Mouse (Mus musculus) inflammation-experienced regulatory T-cells, adult 16 weeks (primary cell): ENCODE results near the gene Traf3ip3. TPM values are rescaled to one million over a fixed set of nuclear protein-coding genes. Genes with fewer than 3 reads are reported as not detected.

Experiments
- polyA plus RNA-seq: library from polyadenylated mRNA; unstranded; fragments of 100-300 nt; shearing (Covaris generic); gene quantifications from one replicate; pipeline ENCODE4 v1.2.1, GENCODE M21; 2017

Gene Traf3ip3
- 639 TPM for polyA plus RNA-seq

DNA sequence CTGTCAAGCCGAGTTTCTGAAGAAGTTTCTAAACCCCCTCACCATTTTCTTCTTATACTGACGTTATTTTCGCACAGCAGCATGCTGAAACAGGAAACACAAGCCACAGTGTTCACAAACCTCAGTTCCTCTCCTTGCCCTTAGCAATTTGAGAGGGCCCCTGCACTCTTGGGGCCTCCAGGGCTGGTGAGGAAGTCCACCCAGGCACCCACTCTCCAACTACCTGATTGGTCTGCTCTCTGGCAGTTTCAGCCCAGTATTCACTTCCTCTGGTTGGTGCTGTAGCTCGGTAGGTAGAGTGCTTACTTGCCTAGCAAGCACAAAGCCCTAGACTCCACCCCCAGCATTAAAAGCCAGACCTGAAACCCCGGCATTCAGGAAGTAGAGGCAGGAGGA is at the start of gene Traf3ip3:
Gene Traf3ip3 (minus strand): TSS at position 321 of the 396 bp plus-strand sequence.

DNA sequence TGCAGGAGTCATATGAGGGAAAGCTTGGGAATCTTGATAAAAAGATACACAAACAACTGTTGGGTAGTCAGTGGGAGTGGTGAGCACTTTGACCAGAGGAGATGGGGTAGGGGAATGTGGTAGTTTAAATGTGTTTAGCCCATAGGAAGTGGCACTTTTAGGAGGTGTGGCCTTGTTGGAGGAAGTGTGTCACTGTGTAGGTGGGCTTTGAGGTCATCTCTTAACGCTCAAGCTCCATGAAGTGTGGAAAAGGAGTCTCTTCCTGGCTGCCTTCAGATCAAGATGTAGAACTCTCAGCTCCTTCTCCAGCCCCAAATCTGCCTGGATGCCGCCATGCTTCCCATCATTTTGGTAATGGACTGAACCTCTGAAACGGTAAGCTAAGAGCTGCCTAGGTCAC is 6.0 kb upstream of the Traf3ip3 start, which contains the start of gene Lamb3:
Gene Lamb3 (plus strand): TSS at position 197 of the 400 bp plus-strand sequence.

DNA sequence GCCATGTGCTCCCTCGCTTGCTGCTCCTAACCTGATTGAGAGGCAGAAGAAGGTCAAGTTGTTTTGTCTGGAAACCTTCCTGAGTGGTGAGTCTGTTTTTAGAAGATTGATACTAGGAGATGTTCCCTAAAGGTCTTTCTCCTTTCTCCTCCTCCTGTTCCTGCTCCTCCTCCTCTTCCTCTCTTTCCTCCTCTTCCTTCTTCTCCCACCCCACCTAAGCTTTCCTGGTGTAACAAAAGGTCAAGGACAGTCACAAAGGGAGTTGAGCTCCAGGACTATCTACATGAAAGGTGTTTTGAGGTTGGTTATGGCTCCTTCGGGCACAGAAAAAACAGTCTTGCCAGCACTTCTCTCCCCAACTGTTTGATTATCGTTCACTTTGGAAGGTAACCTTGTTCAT is 33.8 kb downstream of the Traf3ip3 start, which contains the start of gene A130010J15Rik:
Gene A130010J15Rik (plus strand): TSS at position 301 of the 400 bp plus-strand sequence.

DNA sequence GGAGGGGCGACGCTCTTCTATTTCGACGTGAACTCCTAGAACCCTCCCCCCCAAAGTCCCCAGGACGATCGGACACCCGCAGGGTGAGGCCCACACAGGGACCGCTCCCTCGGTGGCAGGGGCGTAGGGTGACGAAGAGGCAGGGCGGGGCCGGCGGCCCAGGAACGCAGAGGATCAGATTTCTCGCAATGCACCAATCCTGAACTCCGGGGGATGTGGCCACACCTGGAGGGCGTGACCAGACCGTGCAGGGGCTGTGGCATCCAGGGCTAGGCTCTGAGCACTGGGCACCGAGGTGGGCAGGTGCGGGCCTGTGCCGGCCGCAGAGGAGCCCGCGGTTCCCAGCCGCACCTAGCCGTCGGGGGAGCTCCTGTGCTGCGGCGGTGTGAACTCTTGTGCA is 48.6 kb downstream of the Traf3ip3 start, which contains the start of gene Irf6:
Gene Irf6 (plus strand): TSS at position 240 of the 400 bp plus-strand sequence.

DNA sequence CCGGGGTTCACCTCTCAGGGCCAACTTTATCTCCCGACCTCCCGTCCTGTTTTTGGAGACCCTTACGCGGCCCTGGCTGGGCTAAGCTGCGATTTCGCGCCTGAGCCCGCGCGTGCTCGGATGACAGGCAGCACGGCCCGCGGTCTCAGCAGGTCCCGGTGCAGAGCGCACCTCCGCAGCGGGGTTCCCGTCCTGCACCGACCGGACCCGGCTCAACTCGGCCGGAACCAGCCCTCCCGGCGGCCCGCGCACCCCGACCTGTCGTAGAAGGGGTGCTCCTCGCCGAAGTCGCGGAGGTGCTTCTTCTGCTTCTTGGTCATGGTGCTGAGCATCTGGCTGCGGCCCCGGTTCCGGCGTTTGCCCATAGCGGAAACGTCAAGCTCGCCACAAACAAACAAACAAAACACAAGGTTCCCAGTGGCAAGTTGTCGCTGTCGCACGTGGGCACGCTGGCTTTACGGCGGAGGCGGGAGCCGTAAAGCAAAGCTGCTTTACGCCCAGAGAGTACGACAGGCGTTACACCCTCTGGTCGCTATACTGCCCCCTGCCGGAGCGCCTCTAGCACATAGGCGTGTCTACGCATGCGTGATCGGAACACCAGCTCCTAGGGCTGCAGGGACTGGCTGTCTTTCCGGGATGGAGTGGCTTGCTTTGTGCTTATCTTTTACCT is 71.6 kb downstream of the Traf3ip3 start, which contains the start of gene Diexf:
Gene Diexf (minus strand): TSS at position 487 of the 670 bp plus-strand sequence.

Other genes with a start within 250 kb of the Traf3ip3 start
- 0.13 TPM for gene Syt14, start 165.9 kb downstream of the Traf3ip3 start, polyA plus RNA-seq
- 5.4 TPM for gene Diexf, start 71.4 kb downstream of the Traf3ip3 start, polyA plus RNA-seq
- gene Irf6, start 48.6 kb downstream of the Traf3ip3 start, polyA plus RNA-seq, result 22.5 TPM
- gene A130010J15Rik, start 33.7 kb downstream of the Traf3ip3 start, polyA plus RNA-seq, result 10.1 TPM
- 23.6 TPM for gene Lamb3, start 6.0 kb upstream of the Traf3ip3 start, polyA plus RNA-seq
- 137 TPM for gene Hsd11b1, start 62.4 kb upstream of the Traf3ip3 start, polyA plus RNA-seq
- gene G0s2, start 71.5 kb upstream of the Traf3ip3 start, polyA plus RNA-seq, result 2.2 TPM
- gene Camk1g, start 168.6 kb upstream of the Traf3ip3 start, polyA plus RNA-seq, result not detected